Mouse (Mus musculus): Measurements from ENCODE around the gene Ccnf.

The Ccnf gene

GRCm38 (mm10) chr17:24203611-24204534 lies 47.4 kb downstream of the Ccnf start:
- DNase-seq (ENCODE audit: low read depth in 1 of 2, low spot score in 2 of 2), result no peak

DNA sequence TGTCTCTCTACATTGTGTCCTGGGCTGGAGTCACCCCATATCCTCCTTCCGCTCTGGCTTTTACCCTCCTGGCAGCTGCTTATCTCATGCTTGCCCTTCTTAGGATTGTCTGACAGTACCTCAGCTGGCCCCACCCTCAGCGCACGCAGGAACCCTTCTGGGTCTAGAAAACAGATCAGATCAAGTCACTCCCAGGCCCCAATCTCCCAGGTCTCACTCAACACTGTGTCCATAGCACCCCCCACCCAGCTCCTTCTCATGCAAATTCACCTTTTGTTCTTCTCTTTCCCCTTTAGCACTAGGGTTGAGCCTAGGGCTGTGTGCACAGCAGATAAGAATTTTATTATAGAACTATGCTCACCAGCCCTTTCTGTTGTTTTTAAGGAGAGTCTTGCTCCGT lies 48.2 kb downstream of the Ccnf start:
- no peak for DNase-seq (ENCODE audit: low read depth in 1 of 2, low spot score in 2 of 2)

GRCm38 (mm10) chr17:24201092-24201491 lies 50.2 kb downstream of the Ccnf start:
- DNase-seq (ENCODE audit: low read depth in 1 of 2, low spot score in 2 of 2), result no peak

- no peak for DNase-seq (ENCODE audit: low read depth in 1 of 2, low spot score in 2 of 2)
Measured at GRCm38 (mm10) chr17:24199741-24200140, 51.5 kb downstream of the Ccnf start.

DNA sequence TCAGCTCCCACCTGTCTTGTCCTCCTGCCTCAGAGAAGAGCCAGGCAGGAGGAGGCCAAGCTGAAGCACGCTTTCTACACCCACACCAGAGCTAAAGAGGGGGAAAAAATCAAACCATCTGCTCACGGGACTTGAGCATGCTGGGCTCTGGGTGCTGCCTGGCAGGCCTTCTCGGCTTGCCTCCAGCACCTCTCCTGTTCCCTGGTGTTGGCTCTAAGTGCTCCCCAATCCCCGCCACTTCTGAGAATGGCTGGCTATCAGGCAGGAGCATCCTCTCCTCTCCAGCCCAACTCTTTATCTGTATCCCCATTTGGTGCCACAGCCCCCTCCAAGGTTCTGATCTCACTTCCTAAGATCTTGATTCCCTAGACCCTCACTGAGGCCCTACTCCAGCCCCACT lies 52.0 kb downstream of the Ccnf start:
- no peak for DNase-seq (ENCODE audit: low read depth in 1 of 2, low spot score in 2 of 2)

DNA sequence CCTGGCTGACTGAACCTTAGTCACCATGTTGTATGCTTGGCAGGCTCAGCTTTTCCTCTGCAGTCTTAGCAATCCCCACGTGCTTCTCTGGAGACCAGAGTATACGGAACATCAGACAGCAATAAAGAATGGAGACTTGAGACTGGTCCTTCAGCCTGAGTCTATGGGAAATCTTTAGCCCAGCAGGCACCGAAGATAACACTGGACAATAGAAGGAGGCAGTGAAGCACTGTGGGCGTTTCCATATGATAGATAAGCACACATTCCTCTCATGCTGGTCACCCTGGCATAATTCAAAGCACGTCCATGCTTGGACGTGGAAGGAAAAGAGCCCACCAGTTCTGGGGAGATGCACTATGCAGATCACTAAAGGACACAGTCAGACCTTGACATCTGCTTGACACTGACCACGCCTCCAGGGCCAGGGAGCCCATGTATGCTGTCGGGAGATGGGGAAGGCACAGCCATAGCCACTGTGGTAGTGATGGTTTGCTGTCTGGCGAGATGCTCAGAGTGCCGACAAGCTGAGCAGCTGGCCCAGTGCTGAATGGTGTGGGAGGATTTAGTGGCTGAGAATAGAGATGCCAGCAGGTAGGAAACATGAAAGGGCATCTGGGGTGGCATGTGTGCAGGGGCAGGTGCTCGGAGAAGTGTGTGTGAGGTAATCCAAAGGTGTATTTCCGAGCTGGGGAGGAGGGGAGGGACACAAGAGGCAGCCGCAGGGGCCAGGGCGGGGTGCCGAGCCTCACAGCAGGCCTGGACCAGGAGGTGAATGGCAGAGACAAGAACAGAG lies 54.1 kb downstream of the Ccnf start:
- DNase-seq (ENCODE audit: low read depth in 1 of 2, low spot score in 2 of 2), result no peak

GRCm38 (mm10) chr17:24195349-24195748 lies 55.9 kb downstream of the Ccnf start:
- no peak for DNase-seq (ENCODE audit: low read depth in 1 of 2, low spot score in 2 of 2)

DNA sequence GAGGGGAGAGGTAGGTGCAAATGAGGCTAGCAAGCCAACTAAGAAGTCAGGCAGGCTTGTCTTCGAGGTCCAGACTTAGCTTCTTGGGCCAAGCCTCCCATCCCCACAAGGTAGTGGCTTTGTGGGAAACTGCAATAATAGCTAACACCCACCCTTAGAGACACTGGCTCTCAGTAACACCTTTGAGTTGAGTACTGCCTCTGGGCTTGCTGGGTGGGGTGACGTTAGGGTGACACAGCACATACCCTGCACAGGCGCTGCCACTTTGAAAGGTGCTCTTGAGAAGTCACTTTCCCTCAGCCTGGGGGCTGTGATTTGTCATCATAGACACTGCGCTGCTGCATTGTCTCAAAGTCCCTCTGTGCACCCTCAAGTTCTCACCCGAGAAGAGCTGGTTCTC lies 57.5 kb downstream of the Ccnf start:
- no peak for DNase-seq (ENCODE audit: low read depth in 1 of 2, low spot score in 2 of 2)

DNA sequence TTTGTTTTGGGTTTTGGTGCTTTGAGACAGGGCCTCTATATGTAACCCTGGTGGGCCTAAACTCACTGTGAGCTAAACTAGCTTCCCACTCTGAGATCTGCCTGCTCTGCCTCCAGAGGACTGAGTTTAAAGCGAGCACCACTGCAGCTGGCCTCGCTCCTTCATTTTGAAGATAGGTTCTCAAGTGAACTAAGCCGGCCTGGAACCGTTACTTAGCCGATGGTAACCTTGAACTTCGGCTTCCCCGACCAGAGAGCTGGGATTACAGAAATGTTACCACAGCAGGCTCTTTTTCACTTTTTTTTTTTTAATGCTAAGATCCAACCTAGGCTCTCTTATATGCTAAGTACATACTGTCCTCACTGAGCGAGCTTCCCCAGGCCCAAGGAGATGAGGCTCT lies 58.0 kb downstream of the Ccnf start:
- DNase-seq (ENCODE audit: low read depth in 1 of 2, low spot score in 2 of 2), result no peak

DNA sequence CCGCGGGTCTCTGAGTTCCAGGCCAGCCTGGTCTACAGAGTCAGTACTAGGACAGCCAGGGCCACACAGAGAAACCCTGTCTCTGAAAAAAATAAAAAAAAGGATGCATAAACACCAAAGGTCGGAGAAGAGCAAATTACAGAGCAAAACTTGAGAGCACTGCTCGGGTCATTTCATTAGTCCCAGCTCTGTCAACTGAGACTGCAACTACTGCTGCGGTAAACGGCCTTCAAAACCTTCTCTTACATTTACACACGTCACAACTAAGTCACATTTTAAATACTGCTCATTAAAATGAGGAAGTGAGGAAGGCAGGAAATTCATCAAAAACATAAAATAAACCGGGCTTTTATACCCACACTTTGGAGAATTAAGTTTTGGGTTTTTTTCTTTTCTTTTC lies 58.4 kb downstream of the Ccnf start:
- DNase-seq (ENCODE audit: low read depth in 1 of 2, low spot score in 2 of 2), result no peak

DNA sequence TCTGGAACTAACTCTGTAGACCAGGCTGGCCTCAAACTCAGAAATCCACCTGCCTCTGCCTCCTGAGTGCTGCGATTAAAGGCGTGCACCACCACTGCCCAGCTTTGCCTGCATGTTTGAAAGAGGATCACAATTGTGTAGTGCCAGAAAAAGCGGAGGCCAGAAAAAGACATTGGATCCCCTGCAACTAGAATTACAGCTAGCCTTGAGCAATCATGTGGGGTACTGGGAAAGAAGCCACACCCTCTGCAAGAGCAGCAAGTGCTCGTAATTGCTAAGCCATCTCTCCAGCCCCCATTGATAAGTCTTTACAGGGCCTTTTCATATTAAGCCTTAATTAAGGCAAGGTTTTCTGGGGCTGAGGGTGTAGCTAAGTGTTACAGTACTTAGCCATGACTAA lies 59.8 kb downstream of the Ccnf start:
- no peak for DNase-seq (ENCODE audit: low read depth in 1 of 2, low spot score in 2 of 2)

GRCm38 (mm10) chr17:24190934-24191333 lies 60.4 kb downstream of the Ccnf start:
- no peak for DNase-seq (ENCODE audit: low read depth in 1 of 2, low spot score in 2 of 2)

- no peak for DNase-seq (ENCODE audit: low read depth in 1 of 2, low spot score in 2 of 2)
Measured at GRCm38 (mm10) chr17:24174259-24174658, 77.0 kb downstream of the Ccnf start.

DNA sequence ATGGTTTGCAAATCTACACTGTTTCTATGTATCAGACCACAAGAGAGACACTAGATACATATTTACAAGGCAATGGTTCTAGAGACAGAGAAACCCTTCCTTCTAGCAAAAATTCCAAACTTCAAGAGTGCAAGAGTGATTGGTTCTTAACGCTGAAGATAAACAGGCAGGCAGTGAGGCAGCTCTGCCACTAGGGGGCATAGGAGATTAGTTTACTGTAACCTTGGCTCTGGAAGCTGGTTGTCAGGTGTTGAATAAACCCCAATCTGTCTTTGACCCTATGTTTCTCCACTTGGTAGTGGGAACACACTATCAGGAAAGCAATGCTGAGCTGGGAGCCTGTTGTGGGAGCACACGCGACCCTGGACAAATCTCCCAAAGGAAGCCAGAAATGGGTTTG lies 77.9 kb downstream of the Ccnf start:
- DNase-seq (ENCODE audit: low read depth in 1 of 2, low spot score in 2 of 2), result peak in 1 of 2 experiments; percentile 42

All from monocyte, adult 2 months (primary cell).